Mouse (Mus musculus) c-Kit-positive CD71-positive TER-119-positive erythroid progenitor cells, embryonic 14.5 days (primary cell): Measurements from ENCODE around the gene Olfm4.

Source experiments
- DNase-seq: peaks from one replicate; pipeline ENCODE4 v3.0.0-alpha.2; 2013; ENCODE audit warnings: low spot score

The Olfm4 gene

GRCm38 (mm10) chr14:79983781-79984180 is at the start of gene Olfm4:
TSS of gene Olfm4 (plus strand) at chr14:79984081.
- DNase-seq: no peak

- DNase-seq: no peak
Measured at GRCm38 (mm10) chr14:79934426-79934825, 49.5 kb upstream of the Olfm4 start.

- no peak for DNase-seq
Measured at GRCm38 (mm10) chr14:79936879-79937468, 46.9 kb upstream of the Olfm4 start.

- no peak for DNase-seq
Measured at GRCm38 (mm10) chr14:79945876-79946275, 38.0 kb upstream of the Olfm4 start.

- DNase-seq: no peak
Measured at GRCm38 (mm10) chr14:79955678-79956077, 28.2 kb upstream of the Olfm4 start.

- DNase-seq: no peak
Measured at GRCm38 (mm10) chr14:79957789-79958487, 25.9 kb upstream of the Olfm4 start.

GRCm38 (mm10) chr14:79961187-79961586 is 22.7 kb upstream of the Olfm4 start:
- no peak for DNase-seq

GRCm38 (mm10) chr14:79961602-79962001 is 22.3 kb upstream of the Olfm4 start:
- DNase-seq: no peak

GRCm38 (mm10) chr14:79970165-79970564 is 13.7 kb upstream of the Olfm4 start:
- no peak for DNase-seq

- no peak for DNase-seq
Measured at GRCm38 (mm10) chr14:79970928-79971738, 12.7 kb upstream of the Olfm4 start.

GRCm38 (mm10) chr14:79981437-79981836 is 2.4 kb upstream of the Olfm4 start:
- DNase-seq: no peak

- DNase-seq: no peak
Measured at GRCm38 (mm10) chr14:79985137-79985670, 1.3 kb downstream of the Olfm4 start.

- no peak for DNase-seq
Measured at GRCm38 (mm10) chr14:79985696-79986095, 1.8 kb downstream of the Olfm4 start.

GRCm38 (mm10) chr14:79986831-79987230 is 3.0 kb downstream of the Olfm4 start:
- DNase-seq: no peak

GRCm38 (mm10) chr14:79989785-79990184 is 5.9 kb downstream of the Olfm4 start:
- DNase-seq: no peak

GRCm38 (mm10) chr14:79990547-79990946 is 6.7 kb downstream of the Olfm4 start:
- no peak for DNase-seq

- DNase-seq: no peak
Measured at GRCm38 (mm10) chr14:79997534-79997933, 13.7 kb downstream of the Olfm4 start.

- no peak for DNase-seq
Measured at GRCm38 (mm10) chr14:80000110-80000531, 16.2 kb downstream of the Olfm4 start.

GRCm38 (mm10) chr14:80007686-80008085 is 23.8 kb downstream of the Olfm4 start:
- no peak for DNase-seq

- no peak for DNase-seq
Measured at GRCm38 (mm10) chr14:80010426-80010825, 26.5 kb downstream of the Olfm4 start.

GRCm38 (mm10) chr14:80014966-80015365 is 31.1 kb downstream of the Olfm4 start:
- DNase-seq: no peak

- DNase-seq: no peak
Measured at GRCm38 (mm10) chr14:80016112-80016511, 32.2 kb downstream of the Olfm4 start.

- DNase-seq: no peak
Measured at GRCm38 (mm10) chr14:80026078-80026477, 42.2 kb downstream of the Olfm4 start.
